Mouse (Mus musculus) hindbrain, embryonic 15.5 days (tissue): ENCODE data around the gene Wscd2. TPM values are rescaled to one million over a fixed set of nuclear protein-coding genes. Genes with fewer than 3 reads are reported as not detected.
A peak's percentile ranks its signal among the peaks of the same experiment; 100 is the strongest.

ENCODE experiments used
- ATAC-seq: fragments of 200-750 bp; cut with Nextera tagmentation; 2 replicates; pipeline ENCODE4 v1.8.0; 2017; ENCODE audit warnings: low read depth, moderate number of reproducible peaks, moderate TSS enrichment; ENCODE audit not compliant: low FRiP score
- H3K27ac ChIP-seq: fragments of 300-500 bp; sonication (generic); replicated peaks from 2 replicates; pipeline ENCODE4 v1.5.1; 2015; ENCODE audit warnings: mild to moderate bottlenecking, inconsistent platforms
- H3K27me3 ChIP-seq: fragments of 300-500 bp; sonication (generic); 2 replicates; pipeline ENCODE4 v1.6.1; 2015; ENCODE audit warnings: control low read depth, inconsistent platforms
- H3K36me3 ChIP-seq: fragments of 300-500 bp; sonication (generic); 2 replicates; pipeline ENCODE4 v1.6.1; 2015; ENCODE audit warnings: control low read depth, inconsistent platforms
- H3K4me1 ChIP-seq: fragments of 300-500 bp; sonication (generic); replicated peaks from 2 replicates; pipeline ENCODE4 v1.6.1; 2015; ENCODE audit warnings: control low read depth, inconsistent platforms
- H3K4me2 ChIP-seq: fragments of 300-500 bp; sonication (generic); 2 replicates; pipeline ENCODE4 v1.6.1; 2015; ENCODE audit warnings: moderate library complexity, mild to moderate bottlenecking, inconsistent platforms
- H3K4me3 ChIP-seq: fragments of 300-500 bp; sonication (generic); 2 replicates; pipeline ENCODE4 v1.5.1; 2015; ENCODE audit warnings: mild to moderate bottlenecking, inconsistent platforms
- H3K9ac ChIP-seq: fragments of 300-500 bp; sonication (generic); 2 replicates; pipeline ENCODE4 v1.6.1; 2015; ENCODE audit warnings: inconsistent platforms
- H3K9me3 ChIP-seq: fragments of 300-500 bp; sonication (generic); 2 replicates; pipeline ENCODE4 v1.6.1; 2016; ENCODE audit warnings: control low read depth, inconsistent platforms
- WGBS: fragments of 180-500 bp; shearing (Covaris S2); methylation state at CpG from one replicate; pipeline ENCODE4 v1.1.7; 2015; 5-methylcytosine and 5-hydroxymethylcytosine counted together
- polyA plus RNA-seq: library from polyadenylated mRNA; unstranded; fragments of >200 nt; fragmentation: Nextera tagmentation; extraction: Ambion mirVana; gene quantifications from 2 replicates; pipeline ENCODE4 v1.2.1, GENCODE M21; 2015

Gene Wscd2
- polyA plus RNA-seq, 1 experiment from 2014 or later: 13.8 TPM

GRCm38 (mm10) chr5:113506779-113507178 lies 16.6 kb downstream of the Wscd2 start:
- no peak overlapping the region for H3K4me3 ChIP-seq
- no peaks in the 10 kb centered on the region for H3K36me3 ChIP-seq
- no peak for ATAC-seq
- H3K4me1 ChIP-seq: peaks cover 30% of the 10 kb centered on the region
- no peaks in the 10 kb centered on the region for H3K9me3 ChIP-seq
- 74% methylated on average over 5 of the region's 5 CpGs for WGBS
- no peak overlapping the region for H3K4me2 ChIP-seq
- H3K27me3 ChIP-seq: no peaks in the 10 kb centered on the region
- H3K9ac ChIP-seq: no peak overlapping the region
- H3K27ac ChIP-seq: no peak overlapping the region

GRCm38 (mm10) chr5:113509167-113509566 lies 19.0 kb downstream of the Wscd2 start:
- Histone ChIP-seq H3K27ac (no peak overlapping the region), H3K4me2 (no peak overlapping the region), H3K36me3 (no peaks in the 10 kb centered on the region), H3K4me1 (peaks cover 16% of the 10 kb centered on the region; the same call in 1 of the 2 replicates), H3K27me3 (no peaks in the 10 kb centered on the region), H3K9ac (no peak overlapping the region), H3K9me3 (no peaks in the 10 kb centered on the region), H3K4me3 (no peak overlapping the region)
- ATAC-seq: no peak
- WGBS: 82% methylated on average over 4 of the region's 4 CpGs

- Histone ChIP-seq H3K27me3 (no peaks in the 10 kb centered on the region), H3K4me2 (no peak overlapping the region), H3K4me1 (peaks cover 29% of the 10 kb centered on the region), H3K27ac (no peak overlapping the region), H3K36me3 (no peaks in the 10 kb centered on the region), H3K9ac (no peak overlapping the region), H3K9me3 (no peaks in the 10 kb centered on the region), H3K4me3 (no peak overlapping the region)
- 75% methylated on average over 8 of the region's 8 CpGs for WGBS
- no peak for ATAC-seq
These were observed 23.5 kb downstream of the Wscd2 start for GRCm38 (mm10) chr5:113513640-113514039.

GRCm38 (mm10) chr5:113514062-113514461 lies 23.9 kb downstream of the Wscd2 start:
- Histone ChIP-seq H3K27ac (no peak overlapping the region), H3K4me2 (no peak overlapping the region), H3K9ac (no peak overlapping the region), H3K4me1 (peaks cover 29% of the 10 kb centered on the region), H3K4me3 (no peak overlapping the region), H3K36me3 (no peaks in the 10 kb centered on the region), H3K9me3 (no peaks in the 10 kb centered on the region), H3K27me3 (no peaks in the 10 kb centered on the region)
- no peak for ATAC-seq
- 73% methylated on average over 6 of the region's 6 CpGs for WGBS

GRCm38 (mm10) chr5:113516119-113516872 lies 26.2 kb downstream of the Wscd2 start:
- H3K27me3 ChIP-seq: no peaks in the 10 kb centered on the region
- H3K9me3 ChIP-seq: no peaks in the 10 kb centered on the region
- peak overlapping the region; percentile 43; the same call in 1 of the 2 replicates for H3K27ac ChIP-seq
- WGBS: 35% methylated on average over 14 of the region's 14 CpGs
- peak; percentile 29 for ATAC-seq
- H3K4me2 ChIP-seq: peak overlapping the region; percentile 42
- H3K4me1 ChIP-seq: peaks cover 23% of the 10 kb centered on the region
- no peak overlapping the region for H3K9ac ChIP-seq
- H3K4me3 ChIP-seq: no peak overlapping the region
- no peaks in the 10 kb centered on the region for H3K36me3 ChIP-seq

GRCm38 (mm10) chr5:113516873-113517336 lies 26.8 kb downstream of the Wscd2 start:
- Histone ChIP-seq H3K27ac (peak overlapping the region; percentile 43; the same call in 1 of the 2 replicates), H3K27me3 (no peaks in the 10 kb centered on the region), H3K9ac (no peak overlapping the region), H3K9me3 (no peaks in the 10 kb centered on the region), H3K4me2 (peak overlapping the region; percentile 42), H3K4me3 (no peak overlapping the region), H3K4me1 (peaks cover 23% of the 10 kb centered on the region), H3K36me3 (no peaks in the 10 kb centered on the region)
- peak; percentile 25 for ATAC-seq
- WGBS: 14% methylated on average over 14 of the region's 14 CpGs

- H3K4me1 ChIP-seq: peaks cover 23% of the 10 kb centered on the region
- 0 out of 2 replicates have a peak overlapping the region, but pooled peaks have one; percentile 43 for H3K27ac ChIP-seq
- no peak overlapping the region for H3K9ac ChIP-seq
- H3K36me3 ChIP-seq: no peaks in the 10 kb centered on the region
- H3K9me3 ChIP-seq: no peaks in the 10 kb centered on the region
- no peaks in the 10 kb centered on the region for H3K27me3 ChIP-seq
- H3K4me2 ChIP-seq: no peak overlapping the region
- no peak overlapping the region for H3K4me3 ChIP-seq
- 52% methylated on average over 4 of the region's 4 CpGs for WGBS
- no peak for ATAC-seq
These were observed 27.3 kb downstream of the Wscd2 start for GRCm38 (mm10) chr5:113517387-113517786.

- H3K27me3 ChIP-seq: no peaks in the 10 kb centered on the region
- ATAC-seq: no peak
- no peak overlapping the region for H3K4me2 ChIP-seq
- H3K9me3 ChIP-seq: no peaks in the 10 kb centered on the region
- H3K9ac ChIP-seq: no peak overlapping the region
- H3K27ac ChIP-seq: no peak overlapping the region
- H3K4me1 ChIP-seq: peaks cover 18% of the 10 kb centered on the region
- H3K36me3 ChIP-seq: no peaks in the 10 kb centered on the region
- WGBS: 76% methylated on average over 6 of the region's 6 CpGs
- no peak overlapping the region for H3K4me3 ChIP-seq
These were observed 30.9 kb downstream of the Wscd2 start for GRCm38 (mm10) chr5:113521037-113521436.

GRCm38 (mm10) chr5:113538826-113539225 lies 48.7 kb downstream of the Wscd2 start:
- no peaks in the 10 kb centered on the region for H3K9me3 ChIP-seq
- no peaks in the 10 kb centered on the region for H3K27me3 ChIP-seq
- no peak overlapping the region for H3K9ac ChIP-seq
- no peak overlapping the region for H3K27ac ChIP-seq
- H3K4me1 ChIP-seq: peaks cover 40% of the 10 kb centered on the region
- no peaks in the 10 kb centered on the region for H3K36me3 ChIP-seq
- no peak overlapping the region for H3K4me2 ChIP-seq
- ATAC-seq: no peak
- no peak overlapping the region for H3K4me3 ChIP-seq
- 57% methylated on average over 1 of the region's 1 CpGs for WGBS

- Histone ChIP-seq H3K27me3 (no peaks in the 10 kb centered on the region), H3K4me2 (no peak overlapping the region), H3K9me3 (no peaks in the 10 kb centered on the region), H3K4me1 (peaks cover 42% of the 10 kb centered on the region), H3K27ac (no peak overlapping the region), H3K36me3 (no peaks in the 10 kb centered on the region), H3K4me3 (no peak overlapping the region), H3K9ac (no peak overlapping the region)
- WGBS: 80% methylated on average over 2 of the region's 2 CpGs
- ATAC-seq: no peak
These were observed 49.3 kb downstream of the Wscd2 start for GRCm38 (mm10) chr5:113539438-113539837.

- peaks cover 42% of the 10 kb centered on the region for H3K4me1 ChIP-seq
- H3K9me3 ChIP-seq: no peaks in the 10 kb centered on the region
- no peak overlapping the region for H3K27ac ChIP-seq
- no peak overlapping the region for H3K9ac ChIP-seq
- no peak for ATAC-seq
- no peak overlapping the region for H3K4me3 ChIP-seq
- WGBS: 94% methylated on average over 7 of the region's 7 CpGs
- H3K27me3 ChIP-seq: no peaks in the 10 kb centered on the region
- H3K4me2 ChIP-seq: no peak overlapping the region
- H3K36me3 ChIP-seq: no peaks in the 10 kb centered on the region
These were observed 49.7 kb downstream of the Wscd2 start for GRCm38 (mm10) chr5:113539858-113540257.

GRCm38 (mm10) chr5:113541196-113541595 lies 51.1 kb downstream of the Wscd2 start:
- Histone ChIP-seq H3K9me3 (no peaks in the 10 kb centered on the region), H3K36me3 (no peaks in the 10 kb centered on the region), H3K4me1 (peaks cover 52% of the 10 kb centered on the region), H3K4me3 (no peak overlapping the region), H3K27me3 (no peaks in the 10 kb centered on the region), H3K27ac (no peak overlapping the region), H3K4me2 (no peak overlapping the region), H3K9ac (no peak overlapping the region)
- 49% methylated on average over 5 of the region's 5 CpGs for WGBS
- ATAC-seq: no peak
